Mouse (Mus musculus) urinary bladder, postnatal 10 days (tissue): ENCODE measurements around the gene Vgf.
A peak's percentile ranks its signal among the peaks of the same experiment; 100 is the strongest.

Experiments used
- DNase-seq: peaks from one replicate; pipeline ENCODE4 v3.0.0; 2022; ENCODE audit warnings: low spot score

The Vgf gene

DNA sequence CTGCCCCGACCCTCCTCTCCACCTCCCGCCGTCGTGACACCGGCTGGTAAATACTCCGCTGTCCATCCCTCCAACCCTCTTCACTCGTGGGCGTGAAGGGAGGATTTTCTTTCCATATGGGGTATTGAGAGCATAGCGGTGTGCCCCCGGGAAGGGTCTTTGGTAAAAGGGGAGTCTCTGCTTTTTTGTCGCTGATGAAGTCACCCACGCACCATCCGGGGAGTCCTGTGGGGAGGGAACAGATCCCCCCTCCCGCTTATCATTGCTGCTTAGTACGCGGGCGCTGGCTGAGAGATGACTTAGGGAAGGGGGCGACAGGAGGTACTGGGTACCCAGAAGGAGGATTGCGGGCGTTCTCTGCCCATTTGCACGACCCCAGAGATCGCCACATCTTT lies 4.2 kb downstream of the Vgf start:
- no peak for DNase-seq

DNA sequence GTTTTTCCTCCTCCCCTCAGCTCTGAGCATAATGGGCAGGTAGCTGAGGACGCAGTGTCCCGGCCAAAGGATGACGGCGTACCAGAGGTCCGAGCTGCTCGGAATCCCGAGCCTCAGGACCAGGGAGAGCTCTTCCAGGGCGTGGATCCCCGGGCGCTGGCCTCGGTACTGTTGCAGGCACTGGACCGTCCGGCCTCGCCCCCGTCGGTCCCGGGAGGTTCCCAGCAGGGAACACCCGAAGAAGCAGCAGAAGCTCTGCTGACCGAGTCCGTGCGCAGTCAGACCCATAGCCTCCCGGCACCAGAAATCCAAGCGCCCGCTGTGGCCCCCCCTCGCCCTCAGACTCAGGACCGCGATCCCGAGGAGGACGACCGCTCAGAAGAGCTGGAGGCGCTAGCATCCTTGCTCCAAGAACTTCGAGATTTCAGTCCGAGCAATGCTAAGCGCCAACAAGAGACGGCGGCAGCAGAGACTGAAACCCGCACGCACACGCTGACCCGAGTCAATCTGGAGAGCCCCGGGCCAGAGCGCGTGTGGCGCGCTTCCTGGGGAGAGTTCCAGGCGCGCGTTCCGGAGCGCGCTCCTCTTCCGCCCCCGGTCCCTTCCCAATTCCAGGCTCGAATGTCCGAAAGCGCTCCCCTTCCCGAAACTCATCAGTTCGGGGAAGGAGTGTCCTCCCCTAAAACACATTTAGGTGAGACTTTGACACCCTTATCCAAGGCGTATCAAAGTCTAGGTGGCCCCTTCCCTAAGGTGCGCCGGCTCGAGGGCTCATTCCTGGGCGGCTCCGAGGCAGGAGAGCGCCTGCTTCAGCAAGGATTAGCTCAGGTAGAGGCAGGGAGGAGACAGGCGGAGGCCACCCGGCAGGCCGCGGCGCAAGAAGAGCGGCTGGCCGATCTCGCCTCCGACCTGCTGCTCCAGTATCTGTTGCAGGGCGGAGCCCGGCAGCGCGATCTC lies 5.2 kb downstream of the Vgf start:
- no peak for DNase-seq

DNA sequence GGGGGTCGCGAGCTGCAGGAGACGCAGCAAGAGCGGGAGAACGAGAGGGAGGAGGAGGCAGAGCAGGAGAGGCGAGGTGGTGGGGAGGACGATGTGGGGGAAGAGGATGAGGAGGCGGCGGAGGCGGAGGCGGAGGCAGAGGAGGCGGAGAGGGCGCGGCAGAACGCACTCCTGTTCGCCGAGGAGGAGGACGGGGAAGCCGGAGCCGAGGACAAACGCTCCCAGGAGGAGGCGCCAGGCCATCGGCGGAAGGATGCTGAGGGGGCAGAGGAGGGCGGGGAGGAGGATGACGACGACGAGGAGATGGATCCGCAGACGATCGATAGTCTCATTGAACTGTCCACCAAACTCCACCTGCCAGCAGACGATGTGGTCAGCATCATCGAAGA lies 5.8 kb downstream of the Vgf start:
- no peak for DNase-seq

DNA sequence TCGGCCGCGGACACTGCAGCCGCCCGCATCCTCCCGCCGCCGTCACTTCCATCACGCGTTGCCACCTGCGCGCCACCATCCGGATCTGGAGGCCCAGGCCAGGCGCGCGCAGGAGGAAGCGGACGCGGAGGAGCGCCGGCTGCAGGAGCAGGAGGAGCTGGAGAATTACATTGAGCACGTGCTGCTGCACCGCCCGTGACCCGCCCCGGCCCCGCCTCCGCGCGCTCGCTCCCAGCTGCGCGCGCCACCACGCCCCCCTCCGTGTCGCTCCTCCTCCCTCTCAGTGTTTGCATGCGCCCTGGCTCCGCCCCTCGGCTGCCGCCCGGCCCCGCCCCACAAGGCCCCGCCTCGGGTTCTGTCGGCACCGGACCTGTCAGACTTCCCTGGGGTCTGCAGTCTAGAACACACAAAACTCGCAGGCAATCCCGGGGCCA lies 6.5 kb downstream of the Vgf start:
- peak; percentile 61 for DNase-seq

DNA sequence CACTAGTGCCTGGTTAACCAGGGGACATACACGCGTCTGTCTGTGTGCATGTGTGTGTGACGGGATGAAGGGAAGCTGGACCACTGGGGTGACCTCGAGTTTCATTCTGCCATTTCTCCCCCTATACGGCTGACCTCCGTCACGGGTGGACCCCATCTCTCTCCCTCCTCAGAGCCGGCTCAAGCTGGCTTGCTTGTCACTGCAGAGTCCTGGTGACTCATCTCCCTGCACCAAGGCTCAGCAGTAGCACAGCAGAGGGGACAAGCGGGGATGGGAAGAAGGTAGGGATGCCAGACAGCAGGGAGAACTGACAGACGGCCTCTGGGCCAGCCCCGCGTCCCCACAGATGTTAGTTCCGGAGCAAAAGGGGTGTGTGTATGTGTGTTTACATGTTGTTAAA lies 10.0 kb downstream of the Vgf start:
- no peak for DNase-seq

DNA sequence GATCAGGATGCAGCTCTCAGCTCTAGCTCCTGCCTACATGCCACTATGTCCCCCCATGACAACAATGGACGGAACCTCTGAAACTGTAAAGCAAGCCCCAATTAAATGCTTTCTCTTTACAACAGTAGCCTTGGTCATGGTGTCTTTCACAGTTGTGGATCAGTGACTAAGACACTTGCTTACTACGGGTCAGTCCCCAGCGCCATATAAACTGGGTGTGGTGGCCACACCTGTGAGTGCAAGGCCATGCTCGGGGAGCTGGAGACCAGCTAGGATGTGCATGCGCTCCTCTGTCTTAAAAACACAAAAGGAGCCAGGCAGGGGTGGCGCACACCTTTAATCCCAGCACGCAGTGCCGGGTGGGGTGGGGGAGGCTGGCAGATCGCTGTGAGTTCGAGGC lies 13.3 kb downstream of the Vgf start:
- no peak for DNase-seq

DNA sequence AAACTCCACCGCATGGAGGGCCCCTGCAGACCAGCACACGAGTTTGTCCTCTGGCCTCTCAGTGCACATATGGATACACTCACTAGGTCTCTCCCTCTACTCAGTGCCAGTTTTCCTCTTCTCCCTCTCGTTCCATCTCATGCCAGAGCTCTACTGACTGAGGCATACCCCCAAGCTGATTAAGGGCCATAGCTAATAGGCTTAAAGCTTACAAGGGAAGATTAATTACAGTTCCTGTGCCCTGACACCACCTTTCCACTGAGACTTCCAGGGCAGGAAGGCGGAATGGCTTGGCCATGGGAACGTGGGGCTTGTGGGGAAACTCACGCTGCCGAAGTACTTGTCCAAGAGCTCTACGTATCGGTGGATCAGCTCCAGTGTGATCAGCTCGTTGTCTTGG lies 15.2 kb downstream of the Vgf start:
- no peak for DNase-seq

DNA sequence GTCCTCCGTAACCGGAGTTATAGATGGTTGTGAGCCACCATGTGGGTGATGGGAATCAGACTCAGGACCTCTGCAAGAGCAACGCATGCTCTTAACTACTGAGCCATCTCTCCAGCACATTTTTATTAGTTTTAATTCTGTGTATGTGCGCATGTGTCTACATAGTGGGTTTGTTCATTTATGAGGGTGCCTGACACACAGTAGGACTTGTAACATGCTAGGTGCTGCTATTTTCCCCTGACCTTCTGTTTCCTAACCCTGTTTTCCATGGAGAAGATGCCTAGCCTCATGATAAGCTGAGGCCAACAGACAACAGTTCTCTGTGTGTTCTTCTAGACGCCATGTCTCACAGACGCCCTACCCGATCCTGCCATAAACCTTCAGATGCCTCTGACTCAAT lies 17.8 kb downstream of the Vgf start:
- no peak for DNase-seq

DNA sequence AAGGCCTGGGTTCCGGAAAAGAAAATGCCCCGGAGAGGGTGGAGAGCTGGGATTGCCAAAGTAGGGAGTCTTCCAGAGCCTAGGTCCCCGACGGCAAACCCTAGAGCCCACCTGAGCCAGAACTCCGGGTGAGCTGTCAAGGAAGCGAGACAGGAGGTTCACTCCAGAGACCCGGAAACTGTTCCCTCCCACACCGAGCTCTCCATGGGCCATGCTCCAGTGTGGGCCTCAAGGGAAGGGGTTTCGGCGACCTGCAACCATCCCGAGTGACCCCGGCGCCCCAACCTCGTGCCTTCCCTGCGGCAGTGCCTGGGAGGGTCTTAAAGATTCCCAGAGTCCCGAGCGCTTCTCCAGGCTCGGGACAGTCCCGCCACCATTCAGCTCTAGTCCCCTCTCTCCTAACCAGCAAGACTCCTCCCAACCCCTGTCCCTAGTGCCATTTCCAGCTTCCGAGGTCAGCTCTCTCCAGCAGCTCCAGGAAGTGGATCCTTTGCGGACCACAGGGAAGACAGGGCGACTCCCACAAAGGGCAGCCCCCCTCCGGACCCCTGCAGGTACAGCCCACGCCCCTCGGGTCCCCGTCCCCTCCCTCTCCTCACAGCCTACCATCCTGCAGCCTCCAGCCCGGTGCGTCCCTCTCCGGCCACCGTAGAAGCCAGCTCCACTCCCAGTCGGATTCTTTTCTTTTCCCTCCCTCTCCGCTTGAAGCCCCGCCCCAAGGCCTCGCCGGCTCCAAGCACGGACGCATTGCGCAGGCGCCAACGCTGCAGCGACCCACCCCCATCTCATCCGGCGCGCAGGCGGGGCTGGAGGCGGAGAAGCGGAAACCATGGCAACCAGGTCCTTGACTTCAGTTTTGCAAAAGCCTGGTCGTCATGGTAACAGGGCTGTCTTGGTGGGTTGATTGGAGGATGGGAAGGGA lies 19.5 kb downstream of the Vgf start, which contains the start of gene Ap1s1:
TSS of gene Ap1s1 (minus strand) at position 734 of the 922 bp plus-strand sequence.
- DNase-seq = peak; percentile 92

DNA sequence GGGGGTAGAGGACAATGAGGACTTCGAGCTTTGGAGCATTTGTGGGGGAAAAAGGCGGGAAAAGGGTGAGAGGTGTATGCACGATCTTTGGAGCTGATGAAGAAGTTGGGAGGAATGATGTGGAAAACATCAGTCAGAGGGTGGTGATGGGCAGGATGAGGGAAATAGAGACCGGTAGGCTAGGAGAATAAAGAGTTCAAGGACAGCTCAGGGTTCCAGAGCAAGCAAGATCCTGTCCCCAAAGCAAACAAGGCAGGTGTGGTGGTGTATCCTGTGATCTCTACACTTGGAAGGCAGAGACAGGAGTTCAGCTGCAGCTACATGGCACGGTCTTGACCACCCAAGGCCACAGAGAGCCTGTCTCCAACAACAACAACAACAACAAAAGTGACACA lies 20.1 kb downstream of the Vgf start:
- DNase-seq = no peak

DNA sequence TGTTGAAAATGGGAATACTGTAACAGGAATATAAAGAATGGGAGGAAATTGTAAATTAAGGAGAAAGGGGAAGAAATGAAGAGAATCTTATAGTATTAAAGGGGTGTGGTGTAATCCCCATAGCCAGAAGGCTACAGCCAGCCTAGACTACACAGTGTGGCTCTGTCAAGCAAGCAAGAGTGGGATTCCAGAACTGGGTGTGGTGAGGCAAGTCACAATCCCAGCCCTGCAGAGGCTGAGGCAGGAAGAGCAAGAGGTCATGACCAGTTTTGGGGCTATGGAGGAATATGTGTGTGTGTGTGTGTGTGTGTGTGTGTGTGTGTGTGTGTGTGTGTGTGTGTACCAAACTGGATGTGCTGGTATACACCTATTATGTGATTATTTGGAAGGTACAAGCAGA lies 20.8 kb downstream of the Vgf start:
- DNase-seq = no peak

DNA sequence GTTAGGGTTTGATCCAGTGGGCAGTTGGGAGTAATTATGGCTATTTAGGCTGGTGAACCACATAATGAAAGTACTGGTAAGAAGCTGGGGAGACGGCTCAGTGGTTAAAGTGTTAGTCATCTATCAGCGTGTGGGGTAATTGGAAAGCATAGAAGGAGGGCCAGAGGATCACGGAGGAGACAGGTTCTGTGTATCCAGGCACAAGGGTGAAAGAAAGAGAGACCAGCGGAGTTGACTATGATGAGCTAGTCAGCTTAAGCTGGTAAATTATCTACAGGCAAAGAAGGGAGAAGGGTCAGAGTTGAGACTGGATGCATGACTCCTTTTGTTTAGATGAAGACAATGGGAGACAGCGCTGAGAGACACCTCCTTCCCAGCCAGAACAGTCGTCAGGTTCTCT lies 24.9 kb downstream of the Vgf start:
- DNase-seq = no peak

DNA sequence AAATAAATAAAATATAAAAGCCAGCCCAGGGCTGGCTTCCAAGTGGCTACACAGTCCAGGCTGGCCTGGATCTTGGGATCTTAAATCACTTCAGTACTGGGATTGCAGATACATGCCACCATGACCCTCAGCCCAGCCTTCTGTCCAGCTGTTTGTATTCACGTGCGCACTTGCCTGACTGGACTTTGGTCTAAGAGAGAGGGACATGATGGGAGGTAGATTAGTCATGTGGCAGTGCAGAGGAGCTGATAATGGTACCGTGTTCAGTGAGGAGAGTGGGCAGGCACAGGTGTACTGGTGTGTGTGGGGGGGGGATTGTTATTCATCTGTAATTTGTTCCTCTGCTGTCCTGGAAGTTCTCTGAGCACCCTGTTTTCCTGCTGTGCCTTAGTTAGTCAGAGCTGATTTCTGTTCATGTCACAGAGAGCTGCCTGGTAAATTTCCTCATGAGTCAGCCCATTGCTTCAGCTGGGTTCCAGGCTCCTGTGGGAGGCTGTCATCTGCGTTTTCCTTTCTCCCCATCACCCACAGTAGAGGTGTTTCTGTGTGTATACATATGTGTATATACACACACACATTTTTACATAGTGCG lies 25.8 kb downstream of the Vgf start:
- no peak for DNase-seq

DNA sequence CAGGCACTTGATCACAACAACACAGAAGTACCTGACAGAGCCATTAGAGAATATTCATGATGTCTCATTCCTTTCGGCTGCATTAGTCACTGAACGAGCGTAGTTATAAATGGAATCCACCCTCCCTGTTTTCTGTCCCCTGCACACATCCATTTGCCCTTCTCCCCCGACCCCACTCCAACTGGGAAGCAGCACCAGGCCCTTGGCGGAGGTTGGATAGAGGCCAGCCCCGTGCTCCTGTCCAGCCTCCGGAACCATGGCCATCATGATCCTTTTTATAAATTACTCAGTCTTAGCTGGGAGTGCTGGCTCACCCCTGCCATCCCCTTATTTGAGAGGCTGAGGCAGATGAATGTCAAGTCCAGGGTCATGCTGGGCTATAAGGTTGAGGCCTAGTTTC lies 28.1 kb downstream of the Vgf start:
- DNase-seq = no peak

DNA sequence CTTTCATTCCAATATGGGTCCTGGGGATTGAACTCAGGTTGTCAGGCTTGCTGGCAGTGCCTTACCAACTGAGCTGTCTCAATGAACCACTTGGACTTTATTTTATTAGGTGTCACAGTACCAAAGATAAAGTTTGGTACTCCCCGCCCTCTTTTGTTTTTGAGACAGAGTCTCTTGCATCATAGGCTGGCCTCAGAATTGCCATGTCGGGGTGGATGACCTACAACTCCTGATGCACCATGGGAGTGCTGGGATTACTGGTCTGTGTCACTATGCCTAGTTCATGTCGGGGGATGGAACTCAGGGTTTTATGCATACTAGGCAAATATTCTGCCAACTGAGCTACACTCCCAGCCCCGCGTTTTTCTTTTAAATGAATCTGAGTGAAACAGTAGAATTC lies 28.7 kb downstream of the Vgf start:
- DNase-seq = no peak

DNA sequence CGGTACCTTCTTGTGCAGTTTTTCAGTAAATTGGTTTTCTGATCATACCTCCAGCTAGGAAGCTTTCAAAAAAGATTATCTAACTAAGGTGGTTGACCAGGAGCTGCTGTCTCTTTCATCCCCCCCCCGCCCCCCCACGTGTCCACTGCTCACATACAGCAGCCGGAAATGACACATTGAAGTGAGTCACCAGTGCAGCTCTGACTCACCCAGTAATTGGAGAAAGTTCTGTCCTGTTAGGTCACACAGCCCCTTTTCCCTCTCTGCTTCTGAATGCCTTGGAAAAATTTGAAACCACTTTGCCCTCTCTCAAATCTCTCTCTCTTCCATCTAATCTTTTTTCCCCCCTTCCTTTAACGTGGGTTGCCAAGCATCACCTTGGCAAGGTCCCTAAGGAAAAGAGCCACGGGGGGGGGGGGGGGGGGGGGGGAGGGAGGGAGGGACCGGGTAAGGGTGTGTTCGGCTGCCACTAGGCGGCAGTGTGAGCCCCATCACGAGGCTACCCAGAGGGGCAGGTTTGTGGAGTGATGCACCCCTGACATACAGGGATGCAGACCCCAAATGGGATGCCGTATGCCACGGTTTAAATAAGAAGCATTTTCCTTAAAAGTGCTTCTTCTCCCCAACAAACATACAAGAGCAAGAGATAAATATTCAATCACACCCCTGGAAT lies 35.8 kb downstream of the Vgf start:
- no peak for DNase-seq

DNA sequence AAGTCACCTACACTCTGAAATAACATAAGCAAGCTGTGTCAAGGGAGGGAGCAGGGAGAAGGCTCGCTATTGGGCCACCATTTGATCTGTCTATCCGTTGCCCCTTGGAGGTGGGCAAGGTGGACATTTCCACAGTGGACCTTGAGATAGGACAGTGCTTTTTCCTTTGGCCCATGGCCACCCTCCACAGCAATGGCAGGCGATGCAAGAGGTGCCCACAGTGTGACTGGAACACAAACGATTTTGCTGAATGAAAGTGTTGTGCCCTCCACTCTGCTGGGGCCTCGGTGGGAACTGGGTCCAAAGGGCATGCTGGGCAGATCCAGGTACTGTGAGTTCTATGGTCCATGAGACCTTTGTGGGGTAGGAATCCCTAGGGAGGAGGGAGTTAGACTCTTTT lies 36.4 kb downstream of the Vgf start:
- DNase-seq = no peak

DNA sequence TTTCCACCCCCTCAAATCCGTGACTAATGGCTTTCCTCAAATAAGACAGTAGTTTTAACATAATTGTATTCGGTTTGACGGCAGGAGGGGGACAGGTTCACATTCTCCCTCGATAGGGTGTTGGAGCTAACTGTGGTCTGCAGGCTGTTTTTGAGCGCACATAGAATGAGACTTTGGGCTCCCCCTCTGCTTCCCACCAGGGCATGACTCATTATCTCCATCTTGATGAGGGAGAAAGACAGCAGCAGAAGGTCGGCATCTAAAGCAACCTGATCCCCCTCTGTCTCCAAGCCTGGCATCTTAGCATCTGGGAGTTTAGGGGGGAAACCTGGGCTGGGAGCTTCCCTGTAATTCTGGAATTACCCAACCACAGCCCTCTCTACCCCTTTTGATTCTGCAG lies 39.3 kb downstream of the Vgf start:
- no peak for DNase-seq

DNA sequence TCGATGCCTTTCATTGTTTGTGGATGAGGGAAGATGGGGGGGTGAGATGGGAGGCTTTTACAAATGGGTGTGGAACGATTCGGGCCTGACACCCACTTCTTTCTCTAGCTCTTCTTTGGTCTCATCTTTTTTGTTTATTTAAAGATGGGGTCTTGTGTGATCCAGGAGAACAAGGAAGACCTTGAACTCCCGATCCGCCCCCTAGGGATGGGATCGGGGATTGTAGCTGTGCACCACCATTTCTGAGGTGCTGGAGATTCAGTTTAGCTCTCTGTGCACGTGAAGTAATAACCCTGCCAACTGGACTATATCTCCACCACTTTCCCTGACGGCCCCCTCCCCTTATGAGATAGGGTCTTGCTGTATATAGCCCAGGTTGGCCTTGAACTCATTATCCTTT lies 39.7 kb downstream of the Vgf start:
- DNase-seq = no peak

DNA sequence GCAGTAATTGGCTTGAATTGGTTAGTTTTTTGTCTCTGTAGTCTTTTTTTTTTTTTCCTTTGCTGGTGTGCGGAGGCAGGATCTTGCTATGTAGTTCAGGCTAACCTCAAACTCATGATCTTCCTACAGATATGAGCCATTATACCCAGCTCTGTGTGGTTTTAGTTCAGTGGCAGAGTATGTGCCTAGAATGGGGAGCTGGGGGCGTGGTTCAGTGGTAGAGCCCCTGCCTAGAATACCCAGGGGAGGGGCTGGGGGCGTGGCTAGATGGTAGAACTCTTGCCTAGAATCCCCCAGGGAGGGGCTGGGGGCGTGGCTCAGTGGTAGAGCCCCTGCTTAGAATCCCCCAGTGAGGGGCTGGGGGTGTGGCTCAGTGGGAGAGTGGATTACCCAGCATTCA lies 42.5 kb downstream of the Vgf start:
- DNase-seq = no peak

DNA sequence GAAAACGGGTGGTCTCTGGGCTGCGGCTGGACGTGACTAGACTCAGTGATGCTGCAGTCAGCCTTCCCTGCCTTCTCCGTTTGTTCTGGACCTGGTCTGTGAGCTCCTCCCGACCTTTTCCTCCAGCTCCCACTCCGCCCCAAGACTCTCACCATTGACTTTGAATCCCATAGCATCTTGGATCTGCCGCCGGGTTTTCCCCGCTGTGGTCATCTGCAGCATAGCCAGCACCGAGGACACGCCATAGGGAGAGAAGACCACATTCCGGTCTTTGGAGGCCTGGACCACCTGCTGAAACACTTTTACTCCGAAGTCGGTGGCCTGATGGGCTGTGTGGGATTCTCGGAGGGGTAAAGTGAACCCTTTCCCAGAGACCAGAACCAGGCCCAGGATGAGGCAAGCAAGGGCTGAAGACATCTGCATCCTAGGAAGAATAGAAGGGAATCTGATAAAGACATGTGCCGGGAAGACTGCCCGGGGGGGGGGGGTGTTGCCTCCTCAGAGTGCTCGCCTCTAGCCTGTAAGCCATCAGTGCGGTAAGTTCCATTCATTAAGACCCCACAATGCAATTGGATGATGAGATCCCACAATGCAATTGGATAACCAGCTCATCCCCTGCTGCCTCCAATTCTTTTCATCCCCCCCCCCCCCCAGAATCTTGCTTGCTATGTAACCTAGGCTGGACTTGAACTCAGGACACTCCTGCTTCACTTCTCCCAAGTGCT lies 44.9 kb downstream of the Vgf start:
- no peak for DNase-seq
